Mouse (Mus musculus) lung, postnatal 10 days (tissue): ENCODE results near the gene Tpsg1.

Experiments
- DNase-seq: peaks from one replicate; pipeline ENCODE4 v3.0.0; 2021

Gene Tpsg1

DNA sequence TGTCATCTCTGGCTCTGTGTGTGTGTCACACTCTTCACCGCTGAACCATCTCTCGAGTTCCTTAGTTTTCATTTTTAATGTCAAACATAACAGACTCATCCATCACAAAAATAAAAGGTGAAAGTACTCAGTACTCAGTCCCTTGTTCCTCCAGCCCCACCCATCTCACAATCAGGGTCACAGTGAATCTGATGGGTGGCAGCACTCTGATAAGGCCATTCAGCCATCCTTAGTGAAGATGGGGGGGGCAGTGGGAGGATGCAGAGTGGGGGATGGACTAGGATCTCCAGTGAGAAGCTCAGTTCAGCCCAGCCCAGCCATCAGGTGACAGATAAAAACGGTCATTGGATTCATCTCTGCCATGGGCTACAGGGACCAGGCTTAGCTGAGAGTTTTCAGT lies at the start of gene Tpsg1:
Tpsg1 (plus strand) TSS at position 301 of the 400 bp plus-strand sequence.
- DNase-seq: no peak

- DNase-seq: no peak
Measured at GRCm38 (mm10) chr17:25320819-25321218, 48.3 kb upstream of the Tpsg1 start.

DNA sequence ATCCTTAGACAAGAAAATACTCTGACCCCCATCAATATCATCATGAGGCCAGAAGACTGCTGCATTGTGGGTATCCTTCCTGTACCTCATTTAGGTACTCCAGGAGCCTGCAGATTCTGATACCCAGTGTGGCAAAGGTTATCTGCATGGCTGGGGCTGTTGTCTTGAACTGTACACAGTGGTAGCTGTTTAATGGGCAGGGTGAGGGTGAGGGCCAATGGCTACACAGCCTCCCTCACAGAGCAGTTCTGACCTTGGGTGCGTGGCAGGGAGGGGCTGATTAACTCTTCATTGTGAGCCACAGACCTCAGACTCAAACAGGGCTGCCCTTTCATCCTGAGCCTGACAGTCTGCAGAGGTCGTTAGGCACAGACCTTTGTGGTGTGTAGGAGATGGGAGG lies 46.1 kb upstream of the Tpsg1 start:
- no peak for DNase-seq

DNA sequence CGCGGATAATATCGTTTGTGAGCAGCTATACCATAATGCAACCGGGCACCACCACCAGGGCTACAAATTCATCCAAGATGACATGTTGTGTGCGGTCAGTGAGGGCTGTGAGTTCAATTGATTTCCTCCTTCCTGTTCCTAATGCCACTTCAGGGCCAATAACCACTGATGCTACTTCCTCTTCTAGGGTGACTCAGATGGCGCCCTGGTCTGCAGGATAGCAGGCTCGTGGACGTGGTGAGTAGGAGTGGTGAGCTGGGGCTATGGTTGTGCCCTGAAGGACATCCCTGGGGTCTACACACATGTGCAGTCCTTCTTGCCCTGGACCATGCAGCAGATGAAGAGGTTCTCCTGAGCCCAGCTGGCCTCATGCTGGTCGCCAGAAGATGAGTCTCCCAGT lies 36.8 kb upstream of the Tpsg1 start:
- DNase-seq: no peak

DNA sequence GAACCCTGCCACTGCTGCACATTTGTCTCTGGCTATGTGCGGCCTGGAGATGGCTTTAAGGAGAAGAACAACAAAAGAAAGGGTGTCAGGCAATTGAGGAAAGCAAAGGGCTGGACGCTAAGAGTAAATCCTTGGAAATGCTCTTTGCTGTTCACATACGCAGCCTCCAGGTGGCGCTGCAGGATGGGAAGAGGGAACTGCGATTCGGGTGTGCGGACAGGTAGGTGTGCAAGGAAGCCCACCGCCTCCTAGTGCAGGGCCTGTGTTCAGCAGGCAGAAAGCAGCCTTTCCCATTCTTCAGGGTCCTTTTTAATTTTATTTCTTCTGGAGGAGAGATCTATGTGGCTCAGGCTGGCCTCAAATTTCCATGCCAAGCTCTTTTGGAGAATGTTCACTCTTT lies 35.1 kb upstream of the Tpsg1 start:
- peak; percentile 53 for DNase-seq

GRCm38 (mm10) chr17:25338218-25338617 lies 30.9 kb upstream of the Tpsg1 start:
- DNase-seq: no peak

DNA sequence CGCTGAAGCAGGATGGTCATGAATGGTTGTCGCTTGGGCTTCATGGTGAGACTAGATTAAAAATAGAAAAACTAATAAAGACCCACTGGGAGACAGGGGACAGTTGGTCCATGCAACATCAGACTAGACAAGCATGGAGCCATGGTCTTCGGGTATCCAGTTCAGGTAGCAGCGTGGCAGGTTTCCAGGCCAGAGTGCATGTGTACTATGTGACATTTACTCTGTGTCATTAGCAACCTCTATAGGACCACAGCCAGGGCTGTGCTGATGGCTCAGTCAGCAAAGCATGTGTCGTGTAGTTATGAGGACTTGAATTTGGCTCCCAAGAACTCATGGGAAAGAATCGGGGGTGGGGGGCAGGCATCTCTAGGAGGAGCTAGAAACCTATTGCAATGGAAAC lies 29.1 kb upstream of the Tpsg1 start:
- DNase-seq: no peak

GRCm38 (mm10) chr17:25341490-25341889 lies 27.6 kb upstream of the Tpsg1 start:
- DNase-seq: no peak

- no peak for DNase-seq
Measured at GRCm38 (mm10) chr17:25345462-25345861, 23.6 kb upstream of the Tpsg1 start, which contains the start of gene Tpsab1. Gene Tpsab1 (minus strand): TSS chr17:25345562.

DNA sequence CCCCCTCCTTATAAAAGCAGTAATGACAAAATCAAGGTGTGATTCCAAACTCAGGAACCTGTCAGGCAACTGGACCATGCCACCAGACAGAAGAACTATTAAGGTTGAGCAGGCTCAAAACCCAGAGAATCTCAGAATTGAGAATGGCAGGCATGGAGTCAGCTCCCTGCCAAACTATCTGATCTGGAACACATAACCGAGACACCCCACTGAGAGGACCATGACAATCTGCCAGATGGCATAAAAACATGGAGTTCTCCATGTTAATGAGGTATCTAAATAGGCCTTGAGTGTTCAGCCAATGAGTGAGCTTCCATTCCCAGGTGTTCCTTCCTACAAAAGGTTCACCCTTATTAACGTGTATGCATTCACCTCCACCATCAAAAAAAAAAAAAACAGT lies 7.8 kb upstream of the Tpsg1 start:
- no peak for DNase-seq

DNA sequence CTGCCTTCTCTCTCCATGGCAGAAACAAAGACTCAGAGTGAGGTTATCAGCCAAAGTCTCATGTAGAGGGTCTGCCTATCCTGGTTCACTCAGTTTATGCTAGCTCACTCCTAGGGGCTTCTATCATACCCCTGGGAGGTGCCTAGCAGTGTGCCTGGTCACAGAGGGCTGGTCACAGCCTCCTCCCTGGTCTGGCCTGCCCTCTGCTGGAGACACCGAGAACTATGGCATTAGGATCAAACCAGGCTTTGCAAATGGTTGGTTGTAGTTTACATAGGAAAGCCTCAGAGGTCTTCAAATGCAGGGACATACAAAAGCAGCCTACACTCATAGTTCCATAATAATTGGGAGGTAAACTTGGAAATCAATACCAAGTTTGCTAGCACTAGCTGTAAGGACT lies 5.3 kb upstream of the Tpsg1 start:
- DNase-seq: peak; percentile 51

- DNase-seq: no peak
Measured at GRCm38 (mm10) chr17:25366005-25366404, 3.1 kb upstream of the Tpsg1 start, which contains the start of gene Tpsb2. Gene Tpsb2 (plus strand): TSS chr17:25366305.

DNA sequence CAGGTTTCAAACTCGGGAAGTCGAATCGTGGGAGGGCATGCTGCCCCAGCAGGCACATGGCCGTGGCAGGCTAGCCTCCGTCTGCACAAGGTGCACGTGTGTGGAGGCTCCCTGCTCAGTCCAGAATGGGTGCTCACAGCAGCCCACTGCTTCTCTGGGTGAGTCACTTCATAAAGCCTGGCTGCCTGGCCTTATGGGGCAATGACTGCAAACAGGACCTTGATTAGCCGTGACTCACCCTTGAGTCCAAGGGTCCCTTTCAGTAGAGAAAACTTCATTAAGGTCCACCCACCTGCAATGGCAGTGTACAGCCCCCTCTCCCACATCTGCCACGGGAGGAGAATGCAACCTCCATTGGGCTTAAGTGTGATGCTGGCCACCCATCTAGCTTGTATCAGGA lies 3.4 kb downstream of the Tpsg1 start:
- no peak for DNase-seq

DNA sequence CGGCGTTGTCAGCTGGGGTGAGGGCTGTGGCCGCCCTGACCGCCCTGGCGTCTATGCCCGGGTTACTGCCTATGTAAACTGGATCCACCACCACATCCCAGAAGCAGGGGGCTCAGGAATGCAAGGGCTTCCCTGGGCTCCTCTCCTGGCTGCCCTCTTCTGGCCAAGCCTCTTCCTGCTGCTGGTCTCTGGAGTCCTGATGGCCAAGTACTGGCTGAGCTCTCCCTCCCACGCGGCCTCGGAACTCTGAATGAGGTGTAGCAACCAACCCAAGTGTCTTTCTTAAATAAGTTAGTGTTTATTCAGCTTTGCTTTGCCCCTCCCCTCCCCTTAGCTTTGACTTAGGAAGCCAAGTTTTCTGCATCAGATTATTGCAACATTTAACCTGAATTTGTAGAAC lies 4.9 kb downstream of the Tpsg1 start:
- peak; percentile 71 for DNase-seq

- DNase-seq: no peak
Measured at GRCm38 (mm10) chr17:25394526-25394925, 25.5 kb downstream of the Tpsg1 start.

GRCm38 (mm10) chr17:25397804-25398519 lies 28.9 kb downstream of the Tpsg1 start:
- DNase-seq: peak; percentile 76

GRCm38 (mm10) chr17:25398520-25398838 lies 29.4 kb downstream of the Tpsg1 start:
- no peak for DNase-seq

- peak; percentile 48 for DNase-seq
Measured at GRCm38 (mm10) chr17:25400443-25400842, 31.4 kb downstream of the Tpsg1 start.

DNA sequence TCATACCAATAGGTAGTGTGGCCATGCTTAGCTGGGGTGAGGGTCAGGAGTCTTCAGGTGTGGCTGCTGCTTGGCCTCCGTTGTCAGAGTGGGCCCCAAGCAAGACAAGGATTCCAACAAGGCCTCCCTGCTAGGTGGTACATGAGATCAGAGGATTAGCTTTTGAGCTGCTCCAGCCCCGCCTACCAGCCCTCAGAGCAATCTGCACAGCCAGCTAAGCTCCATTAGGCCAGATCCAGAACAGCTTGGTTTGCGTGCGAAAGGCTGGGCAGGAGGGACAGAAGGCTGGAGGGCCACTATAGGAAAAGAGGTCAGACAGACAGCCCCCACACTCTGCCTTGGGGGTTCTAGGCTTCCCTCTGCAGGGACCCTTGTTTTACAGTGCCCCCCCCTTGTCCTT lies 32.4 kb downstream of the Tpsg1 start:
- no peak for DNase-seq

DNA sequence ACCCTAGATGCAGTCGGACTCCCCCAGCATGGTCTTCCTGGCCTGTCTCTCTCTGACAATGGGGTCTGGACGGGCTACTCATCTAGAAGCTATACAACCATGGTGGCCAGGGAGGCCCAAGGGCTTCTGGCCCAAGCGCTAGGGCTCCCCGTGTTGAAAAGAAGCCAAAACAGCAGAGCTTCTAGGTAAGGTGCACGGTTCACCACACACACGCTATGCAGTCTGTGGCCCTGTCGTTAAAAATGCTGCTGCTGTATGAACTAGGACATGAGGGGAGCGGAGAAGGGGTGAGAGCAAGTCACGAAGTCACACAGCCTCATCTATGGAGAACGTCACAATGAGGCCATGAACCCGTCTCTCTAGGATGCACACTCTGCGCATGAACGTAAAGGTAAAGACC lies 33.2 kb downstream of the Tpsg1 start:
- DNase-seq: no peak

DNA sequence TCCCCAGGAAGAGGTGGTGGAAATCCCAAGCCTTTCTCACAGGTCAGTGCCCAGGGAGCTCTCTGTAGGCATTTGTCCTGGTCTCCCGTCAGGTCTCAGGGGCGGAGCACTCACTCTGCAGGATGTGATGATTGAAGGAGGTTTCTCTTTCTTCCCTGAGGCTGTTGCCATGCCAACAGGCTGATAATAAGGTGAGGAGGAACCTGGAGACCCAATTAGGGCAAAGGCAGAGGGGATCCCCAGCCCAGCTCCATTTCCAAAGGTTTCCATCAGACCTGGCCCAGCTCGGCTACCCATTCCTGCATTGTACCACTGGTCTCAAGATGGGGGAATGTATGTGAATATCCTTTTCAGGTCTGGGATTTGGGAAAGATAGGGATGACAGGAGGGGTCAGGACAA lies 35.1 kb downstream of the Tpsg1 start:
- no peak for DNase-seq

DNA sequence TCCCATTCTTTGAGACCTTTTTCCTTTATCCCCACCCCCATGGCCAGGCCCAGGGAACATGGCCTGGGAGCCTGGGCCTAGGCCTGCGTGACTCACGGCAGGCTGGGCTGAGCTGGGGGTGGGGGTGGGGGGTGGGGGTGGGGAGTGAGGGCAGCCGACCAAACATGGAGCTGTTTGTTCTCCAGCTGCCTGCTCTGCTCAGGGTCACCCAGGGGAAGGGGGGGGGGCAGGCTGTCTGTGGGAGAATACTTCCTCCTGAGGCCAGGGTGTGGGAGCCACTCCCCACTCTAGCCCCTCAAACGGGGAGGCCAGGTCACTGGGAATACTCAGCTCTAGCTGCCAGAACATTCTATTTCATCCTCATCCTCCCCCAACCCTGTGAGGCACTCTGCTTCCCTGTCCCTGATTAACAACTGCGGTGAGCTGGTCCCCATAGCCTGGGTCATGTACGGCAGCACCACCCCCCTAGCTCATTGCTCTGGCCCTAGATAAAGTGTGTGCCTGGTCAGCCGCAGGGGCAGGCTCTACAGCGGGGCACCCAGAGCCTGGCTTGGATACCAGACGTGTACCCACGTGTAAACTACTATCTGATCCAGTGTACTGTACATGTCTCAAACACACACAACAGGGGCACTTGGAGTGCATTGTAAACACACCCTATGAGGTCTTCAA lies 36.3 kb downstream of the Tpsg1 start:
- no peak for DNase-seq

DNA sequence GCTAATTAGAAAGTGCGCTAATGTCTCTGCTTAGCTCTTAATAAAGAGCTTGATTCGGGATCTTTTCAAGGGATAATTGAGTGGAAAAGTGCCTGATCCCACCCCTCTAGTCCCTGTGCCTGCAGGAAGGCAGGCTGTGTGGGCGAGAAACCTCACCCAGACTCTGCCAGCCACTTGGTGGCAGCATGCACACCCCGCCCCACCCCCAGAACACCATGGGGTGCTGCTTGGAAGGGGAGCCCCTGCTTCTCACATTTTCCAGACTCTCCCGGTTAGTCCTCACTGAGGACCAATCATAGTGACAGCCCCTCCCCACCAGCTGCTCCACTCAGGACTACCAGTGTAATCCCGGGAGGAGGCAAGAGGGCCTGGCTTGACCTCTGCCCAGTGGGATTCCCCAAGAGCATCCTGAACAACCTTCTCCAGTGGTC lies 37.0 kb downstream of the Tpsg1 start:
- DNase-seq: no peak

DNA sequence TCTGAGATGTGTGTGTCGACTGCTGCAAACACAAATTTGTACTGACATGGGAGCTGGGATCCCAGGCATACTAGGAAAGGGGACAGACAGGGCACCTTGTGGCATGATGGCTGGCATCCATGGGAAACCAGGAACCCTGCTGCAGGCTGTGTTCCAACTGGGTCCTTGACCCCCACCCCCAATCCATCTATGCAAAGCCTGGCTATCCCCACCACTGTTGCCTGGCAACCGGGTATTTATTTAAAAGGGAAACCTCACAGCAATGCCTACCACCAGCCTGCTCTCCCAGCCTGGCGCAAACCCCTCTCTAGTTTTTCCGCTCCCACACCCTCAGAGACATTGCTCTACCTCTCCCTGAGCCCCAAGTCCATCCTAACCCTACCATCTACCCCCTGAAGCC lies 38.3 kb downstream of the Tpsg1 start:
- no peak for DNase-seq
